Mouse (Mus musculus) thymus, adult 2 months (tissue): Measurements from ENCODE around the gene Abhd6. TPM values are rescaled to one million over a fixed set of nuclear protein-coding genes. Genes with fewer than 3 reads are reported as not detected.

Experiments
- DNase-seq: peaks from one replicate; pipeline ENCODE4 v3.0.0; 2021
- H3K27ac ChIP-seq: fragments of 200-500 bp; 2 replicates; pipeline ENCODE4 v1.5.1; 2012; ENCODE audit warnings: low read length, control low read depth; ENCODE audit not compliant: control insufficient read depth, insufficient read depth
- H3K27me3 ChIP-seq: fragments of 200-500 bp; 2 replicates; pipeline ENCODE4 v1.6.1; 2012; ENCODE audit warnings: mild to moderate bottlenecking, low read length, moderate library complexity, mixed read lengths; ENCODE audit not compliant: control insufficient read depth, insufficient read depth
- H3K36me3 ChIP-seq: fragments of 200-500 bp; 2 replicates; pipeline ENCODE4 v1.6.1; 2012; ENCODE audit warnings: mild to moderate bottlenecking, low read length, moderate library complexity; ENCODE audit not compliant: control insufficient read depth, insufficient read depth
- H3K4me1 ChIP-seq: fragments of 200-500 bp; replicated peaks from 2 replicates; pipeline ENCODE4 v1.6.1; 2012; ENCODE audit warnings: low read length; ENCODE audit not compliant: control insufficient read depth, insufficient read depth
- H3K4me3 ChIP-seq: fragments of 200-500 bp; 2 replicates; pipeline ENCODE4 v1.5.1; 2012; ENCODE audit warnings: mild to moderate bottlenecking, low read length, control low read depth, moderate library complexity; ENCODE audit not compliant: control insufficient read depth, insufficient read depth
- CTCF ChIP-seq: fragments of 200-500 bp; IDR thresholded peaks from 2 replicates; pipeline ENCODE4 v1.5.1; 2012; ENCODE audit warnings: mild to moderate bottlenecking, control low read depth, low read length, moderate library complexity, borderline replicate concordance; ENCODE audit not compliant: control insufficient read depth, poor library complexity, insufficient read depth; ENCODE audit errors: extremely low read depth
- POLR2A ChIP-seq: fragments of 200-500 bp; IDR thresholded peaks from 2 replicates; pipeline ENCODE4 v1.6.1; 2012; ENCODE audit warnings: mild to moderate bottlenecking, low read length, control low read depth, moderate library complexity; ENCODE audit not compliant: control insufficient read depth, poor library complexity, insufficient read depth; ENCODE audit errors: extremely low read depth
- WGBS: fragments of 180-500 bp; shearing (Covaris S2); methylation state at CpG from one replicate; pipeline ENCODE4 v1.1.7; 2018; 5-methylcytosine and 5-hydroxymethylcytosine counted together
- polyA plus RNA-seq: library from polyadenylated mRNA; depleted of rRNA; stranded (reverse); fragments of >200 nt; gene quantifications from 2 replicates; pipeline ENCODE4 v1.2.3, GENCODE M21; 2012

Gene Abhd6
- polyA plus RNA-seq, 1 experiment: 18.1 TPM

- H3K36me3 ChIP-seq: no peaks in the 10 kb centered on the region
- peaks cover 3% of the 10 kb centered on the region; the same call in 1 of the 2 replicates for H3K4me1 ChIP-seq
- no peak for TF ChIP-seq CTCF
- TF ChIP-seq POLR2A: no peak
- H3K27ac ChIP-seq: no peak overlapping the region
- no peak for DNase-seq
- no peaks in the 10 kb centered on the region for H3K27me3 ChIP-seq
- H3K4me3 ChIP-seq: no peak overlapping the region
- WGBS: 94% methylated on average over 3 of the region's 3 CpGs
Measured at GRCm38 (mm10) chr14:8062537-8063301, 60.0 kb downstream of the Abhd6 start.

GRCm38 (mm10) chr14:8063835-8064785 lies 61.4 kb downstream of the Abhd6 start:
- TF ChIP-seq POLR2A (no peak), CTCF (no peak)
- H3K4me3 ChIP-seq: no peak overlapping the region
- H3K36me3 ChIP-seq: no peaks in the 10 kb centered on the region
- no peaks in the 10 kb centered on the region for H3K27me3 ChIP-seq
- WGBS: 78% methylated on average over 8 of the region's 8 CpGs
- H3K4me1 ChIP-seq: peaks cover 3% of the 10 kb centered on the region; the same call in 1 of the 2 replicates
- DNase-seq: no peak
- no peak overlapping the region for H3K27ac ChIP-seq

GRCm38 (mm10) chr14:8080165-8080679 lies 77.5 kb downstream of the Abhd6 start, which contains the start of gene Rpp14:
Gene Rpp14, plus strand, starts transcription at chr14:8080367.
- Histone ChIP-seq H3K4me1 (peaks cover 11% of the 10 kb centered on the region), H3K27me3 (no peaks in the 10 kb centered on the region), H3K4me3 (peak within 1 kb of the TSS; percentile 63), H3K36me3 (peaks cover 13% of the 10 kb centered on the region), H3K27ac (peak within 1 kb of the TSS; percentile 41)
- peak; percentile 53; the same call in 1 of the 2 replicates for TF ChIP-seq POLR2A
- TF ChIP-seq CTCF: peak; percentile 95
- WGBS: under 1% methylated on average over 47 of the region's 47 CpGs
- peak; percentile 95 for DNase-seq

- 1% methylated on average over 11 of the region's 11 CpGs for WGBS
Measured at GRCm38 (mm10) chr14:8080718-8081117, 78.0 kb downstream of the Abhd6 start.

GRCm38 (mm10) chr14:8082949-8083348 lies 80.2 kb downstream of the Abhd6 start:
- no peak for DNase-seq
- no peak for TF ChIP-seq POLR2A
- no peak for TF ChIP-seq CTCF
- H3K27ac ChIP-seq: no peak overlapping the region
- WGBS: 97% methylated on average over 1 of the region's 1 CpGs
- peaks cover 24% of the 10 kb centered on the region for H3K36me3 ChIP-seq
- peaks cover 11% of the 10 kb centered on the region for H3K4me1 ChIP-seq
- H3K27me3 ChIP-seq: no peaks in the 10 kb centered on the region
- H3K4me3 ChIP-seq: no peak overlapping the region

More at GRCm38 (mm10) chr14:8080718-8081117, 78.0 kb downstream of the Abhd6 start:
- TF ChIP-seq POLR2A (no peak), CTCF (no peak)
- peaks cover 11% of the 10 kb centered on the region for H3K4me1 ChIP-seq
- H3K36me3 ChIP-seq: peaks cover 15% of the 10 kb centered on the region
- peak overlapping the region; percentile 41 for H3K27ac ChIP-seq
- no peaks in the 10 kb centered on the region for H3K27me3 ChIP-seq
- no peak for DNase-seq
- H3K4me3 ChIP-seq: peak overlapping the region; percentile 63

- TF ChIP-seq CTCF (no peak), POLR2A (no peak)
- WGBS: 96% methylated on average over 2 of the region's 2 CpGs
- Histone ChIP-seq H3K4me3 (no peak overlapping the region), H3K27me3 (no peaks in the 10 kb centered on the region), H3K27ac (no peak overlapping the region), H3K36me3 (peaks cover 38% of the 10 kb centered on the region), H3K4me1 (no peaks in the 10 kb centered on the region)
- no peak for DNase-seq
Measured at GRCm38 (mm10) chr14:8089016-8089415, 86.3 kb downstream of the Abhd6 start.
